Mouse (Mus musculus) ES-E14 (cell line): ENCODE data around the gene Plekhg1. TPM values are rescaled to one million over a fixed set of nuclear protein-coding genes. Genes with fewer than 3 reads are reported as not detected.

Experiments
- DNase-seq: peaks from one replicate; pipeline ENCODE4 v3.0.0-alpha.2; 2013; ENCODE audit warnings: low read depth, low spot score
- H3K27ac ChIP-seq: 2 replicates; pipeline ENCODE4 v1.5.1; 2012; ENCODE audit warnings: low read depth, mild to moderate bottlenecking, low read length, moderate library complexity, mixed read lengths; ENCODE audit not compliant: poor library complexity, insufficient read depth, severe bottlenecking
- H3K36me3 ChIP-seq: 2 replicates; pipeline ENCODE4 v1.6.1; 2012; ENCODE audit warnings: mild to moderate bottlenecking, low read length, moderate library complexity, mixed read lengths; ENCODE audit not compliant: control insufficient read depth, poor library complexity, insufficient read depth, severe bottlenecking
- H3K4me1 ChIP-seq, 2 experiments: fragments of 150-350 bp in 1 of 2; sonication (generic) in 1 of 2; 2 replicates each; pipeline ENCODE4 v1.6.1; 2012; ENCODE audit warnings: low read length in 2 of 2, mild to moderate bottlenecking in 1 of 2, mixed read lengths in 1 of 2; ENCODE audit not compliant: control insufficient read depth in 2 of 2, insufficient read depth in 2 of 2, poor library complexity in 1 of 2
- H3K4me3 ChIP-seq, 2 experiments: fragments of 150-350 bp in 1 of 2; sonication (generic) in 1 of 2; 2 replicates each; pipeline ENCODE4 v1.5.1; 2012; ENCODE audit warnings: low read length in 2 of 2, low read depth in 1 of 2, mild to moderate bottlenecking in 1 of 2, mixed read lengths in 1 of 2; ENCODE audit not compliant: insufficient read depth in 1 of 2, poor library complexity in 1 of 2, severe bottlenecking in 1 of 2
- H3K9ac ChIP-seq: 2 replicates; pipeline ENCODE4 v1.6.1; 2012; ENCODE audit warnings: low read depth, mild to moderate bottlenecking, low read length, mixed read lengths; ENCODE audit not compliant: poor library complexity, insufficient read depth, severe bottlenecking
- H3K9me3 ChIP-seq: fragments of 150-350 bp; sonication (generic); 2 replicates; pipeline ENCODE4 v1.6.1; 2012; ENCODE audit warnings: low read depth, mild to moderate bottlenecking, low read length; ENCODE audit not compliant: control insufficient read depth, insufficient read depth
- CHD2 ChIP-seq: IDR thresholded peaks from 2 replicates; pipeline ENCODE4 v1.6.1; 2014; ENCODE audit warnings: mild to moderate bottlenecking, low read depth, low read length, inconsistent platforms
- HCFC1 ChIP-seq: IDR thresholded peaks from 2 replicates; pipeline ENCODE4 v1.6.1; 2012; ENCODE audit warnings: low read length, inconsistent platforms, borderline replicate concordance; ENCODE audit not compliant: insufficient read depth
- MAFK ChIP-seq: IDR thresholded peaks from 2 replicates; pipeline ENCODE4 v1.6.1; 2014; ENCODE audit warnings: mild to moderate bottlenecking, low read depth, low read length, inconsistent platforms; ENCODE audit not compliant: insufficient read depth
- ZC3H11A ChIP-seq: IDR thresholded peaks from 2 replicates; pipeline ENCODE4 v1.6.1; 2012; ENCODE audit warnings: low read depth, mild to moderate bottlenecking, inconsistent platforms, low read length, borderline replicate concordance
- ZNF384 ChIP-seq: IDR thresholded peaks from 2 replicates; pipeline ENCODE4 v1.6.1; 2012; ENCODE audit warnings: low read depth, low read length, inconsistent platforms
- in situ Hi-C, 2 experiments: fragments of 600-800 bp; cut with MboI; formaldehyde crosslinking; loops; one replicate each; pipeline ENCODE4 v1.15.1; 2025; ENCODE audit warnings: low sequenced_read_pairs in 2 of 2, inconsistent platforms in 1 of 2; ENCODE audit not compliant: unreplicated experiment in 2 of 2
- total RNA-seq: library from RNA; depleted of rRNA; stranded (reverse); fragments of 300-350 nt; gene quantifications from 2 replicates; pipeline ENCODE4 v1.2.3, GENCODE M21; 2012; rRNA removed

Gene Plekhg1
- 8.8 and 14.4 TPM in 2 replicates for total RNA-seq

- no peak within 1 kb of the TSS for H3K27ac ChIP-seq
- TF ChIP-seq ZNF384: no peak
- no peak for TF ChIP-seq HCFC1
- TF ChIP-seq ZC3H11A: no peak
- no peak for TF ChIP-seq MAFK
- no peak for TF ChIP-seq CHD2
- H3K4me1 ChIP-seq: no peaks in the 10 kb centered on the region
- H3K36me3 ChIP-seq: no peaks in the 10 kb centered on the region
- DNase-seq: peak; percentile 29
- no peaks in the 10 kb centered on the region for H3K9me3 ChIP-seq
- peak within 1 kb of the TSS; percentile 58 to 71 for H3K4me3 ChIP-seq
- peak within 1 kb of the TSS; percentile 64 for H3K9ac ChIP-seq
- in situ Hi-C loops: no loop called here
Measured at GRCm38 (mm10) chr10:3740148-3740503, at the start of gene Plekhg1. TSS of gene Plekhg1 (plus strand) at chr10:3740364.

- Histone ChIP-seq H3K27ac (no peak overlapping the region), H3K4me3 (no peak overlapping the region), H3K9ac (no peak overlapping the region), H3K36me3 (no peaks in the 10 kb centered on the region), H3K4me1 (no peaks in the 10 kb centered on the region), H3K9me3 (no peaks in the 10 kb centered on the region)
- DNase-seq: no peak
- in situ Hi-C loops: no loop called here
- TF ChIP-seq ZNF384 (no peak), HCFC1 (no peak), MAFK (no peak)
Measured at GRCm38 (mm10) chr10:3692791-3693190, 47.4 kb upstream of the Plekhg1 start.

DNA sequence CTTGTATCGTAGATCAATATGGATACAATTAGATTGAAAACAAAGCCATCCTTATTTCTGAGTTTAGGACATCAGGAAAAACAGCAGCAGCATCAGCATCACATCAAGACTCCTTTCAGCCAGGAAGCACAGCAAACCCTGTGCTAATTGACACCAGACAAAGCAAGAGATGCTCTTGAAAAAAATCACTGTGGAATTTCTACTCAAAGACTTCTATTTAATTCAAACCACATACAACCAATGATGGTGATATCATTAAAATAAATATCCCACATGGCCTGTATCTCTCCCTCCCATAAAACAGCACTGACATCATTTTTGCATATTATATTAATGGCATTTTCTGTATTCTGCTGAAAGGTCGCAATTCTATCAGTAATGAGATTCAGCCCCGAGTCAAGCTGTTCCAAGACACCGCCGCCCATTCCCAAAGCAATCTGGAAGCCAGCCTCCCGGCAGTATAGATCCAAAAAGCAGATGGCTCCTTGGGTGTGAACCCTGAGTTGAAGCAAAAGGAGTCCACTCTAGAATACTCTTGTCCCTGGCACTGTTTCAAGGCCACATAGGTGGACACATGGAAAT, 46.4 kb upstream of the Plekhg1 start:
- H3K4me1 ChIP-seq: no peaks in the 10 kb centered on the region
- H3K4me3 ChIP-seq: no peak overlapping the region
- H3K36me3 ChIP-seq: no peaks in the 10 kb centered on the region
- in situ Hi-C loops: no loop called here
- TF ChIP-seq CHD2 (no peak), ZNF384 (no peak), MAFK (no peak), HCFC1 (no peak), ZC3H11A (no peak)
- no peak overlapping the region for H3K9ac ChIP-seq
- DNase-seq: no peak
- H3K9me3 ChIP-seq: no peaks in the 10 kb centered on the region
- no peak overlapping the region for H3K27ac ChIP-seq

DNA sequence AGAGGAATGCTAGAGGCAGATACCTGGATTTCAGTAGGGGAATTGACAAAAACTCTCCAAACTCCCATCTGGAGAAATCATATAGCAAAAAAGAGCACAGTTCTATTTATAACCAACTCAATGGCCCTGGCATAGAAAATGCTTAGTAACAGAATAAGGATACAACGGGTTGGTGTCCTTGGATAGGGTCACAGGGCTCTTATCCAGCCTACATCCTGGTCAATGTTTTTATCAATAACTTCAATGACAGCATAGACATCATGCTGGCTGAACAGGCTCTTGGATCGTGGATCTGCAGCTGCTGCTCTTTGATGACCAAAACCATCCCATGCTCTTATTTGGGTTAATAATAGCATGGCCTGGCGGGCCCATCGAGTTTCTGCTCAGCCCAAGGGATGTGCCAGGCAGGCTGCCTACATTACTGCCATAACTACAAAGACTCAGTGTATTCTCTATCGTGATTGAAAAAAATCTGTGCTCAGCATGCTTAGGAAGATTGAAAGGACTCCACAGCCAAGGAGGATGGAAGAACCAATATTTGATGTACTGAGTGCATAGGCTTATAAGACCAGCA, 44.7 kb upstream of the Plekhg1 start:
- H3K9me3 ChIP-seq: no peaks in the 10 kb centered on the region
- DNase-seq: no peak
- no peak overlapping the region for H3K27ac ChIP-seq
- H3K4me3 ChIP-seq: no peak overlapping the region
- H3K4me1 ChIP-seq: no peaks in the 10 kb centered on the region
- no peak overlapping the region for H3K9ac ChIP-seq
- no peak for TF ChIP-seq ZC3H11A
- no peak for TF ChIP-seq HCFC1
- TF ChIP-seq MAFK: no peak
- no peak for TF ChIP-seq CHD2
- no peak for TF ChIP-seq ZNF384
- in situ Hi-C loops: no loop called here
- H3K36me3 ChIP-seq: no peaks in the 10 kb centered on the region
